ENCODE assay signal across 10 mouse cellular contexts in genomic region chr14:28507011-28507410, GRCm38 (mm10). TPM values are rescaled to one million over a fixed set of nuclear protein-coding genes. Genes with fewer than 3 reads are reported as not detected.
DNase-seq lines count a peak whose midpoint lies in the region; ATAC-seq lines count a peak whose summit lies in the region.
"Had no signal": no experiment of that assay in that cellular context is flagged by ENCODE, and none has a peak within 500 bp of the region (broad histone marks: within the 10 kb centered on the region; RNA-seq: fewer than 3 reads in every experiment).

No protein-coding gene starts in this region.

- ATAC-seq in heart, embryonic 12.5 days (ENCODE audit: insufficient number of reproducible peaks, low FRiP score) = no peak
- ATAC-seq: inflammation-experienced regulatory T-cells, adult 6 months had no signal

- DNase-seq in heart, adult 11 months = no peak
- DNase-seq in hindbrain, embryonic 10.5 days (ENCODE audit: low spot score) = no peak
- no peak for DNase-seq in midbrain, embryonic 10.5 days (ENCODE audit: low spot score)
- DNase-seq in left cerebral cortex, adult 11 months (ENCODE audit: low spot score) = no peak
- no peak for DNase-seq in urinary bladder, adult 2 months (ENCODE audit: low spot score)
- no peak for DNase-seq in left cerebral cortex, postnatal 14 days (ENCODE audit: low spot score in 2 of 2)

- peak overlapping the region; percentile 93 for H3K9ac ChIP-seq in heart, embryonic 12.5 days

- H3K4me1 ChIP-seq in heart, embryonic 12.5 days (replicated peaks) = peaks cover 21% of the 10 kb centered on the region
- H3K4me1 ChIP-seq in brown adipose tissue, adult 24 weeks (ENCODE audit: control insufficient read depth, insufficient read depth, insufficient read length, low read length) = no peaks in the 10 kb centered on the region
- peaks cover 80% of the 10 kb centered on the region for H3K4me1 ChIP-seq in hindbrain, embryonic 10.5 days (replicated peaks)
- peaks cover 81% of the 10 kb centered on the region for H3K4me1 ChIP-seq in midbrain, embryonic 10.5 days

- peak overlapping the region; percentile 79 for H3K4me3 ChIP-seq in heart, embryonic 12.5 days
- peak overlapping the region; percentile 80 for H3K4me3 ChIP-seq in brown adipose tissue, adult 24 weeks (ENCODE audit: insufficient read depth, low read depth, low read length)
- H3K4me3 ChIP-seq in hindbrain, embryonic 10.5 days = peak overlapping the region; percentile 72
- H3K4me3 ChIP-seq in midbrain, embryonic 10.5 days = peak overlapping the region; percentile 80

- WGBS in heart, embryonic 12.5 days = under 1% methylated on average over 15 of the region's 15 CpGs
- under 1% methylated on average over 15 of the region's 15 CpGs for WGBS in hindbrain, embryonic 10.5 days
- under 1% methylated on average over 15 of the region's 15 CpGs for WGBS in midbrain, embryonic 10.5 days

- H3K4me2 ChIP-seq in heart, embryonic 12.5 days = peak overlapping the region; percentile 92

- peak overlapping the region; percentile 98 for H3K27ac ChIP-seq in heart, embryonic 12.5 days (ENCODE audit: poor library complexity, severe bottlenecking)
- H3K27ac ChIP-seq in brown adipose tissue, adult 24 weeks (replicated peaks; ENCODE audit: low read depth, low read length) = peak overlapping the region; percentile 46
- peak overlapping the region; percentile 96 for H3K27ac ChIP-seq in hindbrain, embryonic 10.5 days
- peak overlapping the region; percentile 97 for H3K27ac ChIP-seq in midbrain, embryonic 10.5 days (replicated peaks)

- intact Hi-C loops in left cerebral cortex, postnatal 14 days (cut with DNase I) = loop anchor here (2.0 to 10.0 kb wide), 4 partner anchors 422 to 698 kb away; no protein-coding TSS in a partner anchor

- H3K9me3 ChIP-seq in heart, embryonic 12.5 days (replicated peaks) = no peaks in the 10 kb centered on the region
- no peaks in the 10 kb centered on the region for H3K9me3 ChIP-seq in hindbrain, embryonic 10.5 days
- no peaks in the 10 kb centered on the region for H3K9me3 ChIP-seq in midbrain, embryonic 10.5 days (replicated peaks)

- H3K36me3 ChIP-seq in heart, embryonic 12.5 days = no peaks in the 10 kb centered on the region
- H3K36me3 ChIP-seq in hindbrain, embryonic 10.5 days = no peaks in the 10 kb centered on the region
- H3K36me3 ChIP-seq in midbrain, embryonic 10.5 days = no peaks in the 10 kb centered on the region

- H3K27me3 ChIP-seq in heart, embryonic 12.5 days (replicated peaks) = no peaks in the 10 kb centered on the region; the same call in 1 of the 2 replicates
- H3K27me3 ChIP-seq in hindbrain, embryonic 10.5 days (ENCODE audit: insufficient read depth, poor library complexity, severe bottlenecking) = peaks cover 68% of the 10 kb centered on the region
- peaks cover 59% of the 10 kb centered on the region for H3K27me3 ChIP-seq in midbrain, embryonic 10.5 days (ENCODE audit: low read depth, poor library complexity, severe bottlenecking)
- H3K27me3 ChIP-seq: CH12.LX had no signal

RNA-seq across cellular contexts. Expression of gene Wnt5a, which starts 2.5 kb away (rescaled TPM):
- 40.6 and 47.4 TPM in 2 replicates for polyA plus RNA-seq in heart, embryonic 12.5 days (2016; fragmentation: Nextera tagmentation; extraction: Ambion mirVana)
- 6.4 and 10.7 TPM in 2 replicates for polyA plus RNA-seq in brown adipose tissue, adult 24 weeks (2012; ENCODE audit: insufficient read depth, insufficient read length, missing spikeins)
- 31.2 and 38.8 TPM in 2 replicates for polyA plus RNA-seq in hindbrain, embryonic 10.5 days (2016; fragmentation: Nextera tagmentation; extraction: Ambion mirVana)
- 49.5 and 49.7 TPM in 2 replicates for polyA plus RNA-seq in midbrain, embryonic 10.5 days (2016; fragmentation: Nextera tagmentation; extraction: Ambion mirVana)
- 64.0 and 69.0 TPM in 2 replicates for polyA plus RNA-seq in urinary bladder, adult 2 months (2012; rRNA removed)
- 10 to 100 TPM; 10.1 to 10.6 TPM for total RNA-seq in left cerebral cortex, postnatal 14 days (2021)
- total RNA-seq: CH12.LX had no signal
- polyA plus RNA-seq: inflammation-experienced regulatory T-cells, adult 6 months had no signal

Comparison
In these comparisons a context has a peak if more than half of its experiments do, and no peak if none do; other contexts are left out.
1. H3K27ac ChIP-seq: peak in every context shown above with its lines; median percentile 98 in heart, embryonic 12.5 days; 97 in midbrain, embryonic 10.5 days; 96 in hindbrain, embryonic 10.5 days; 46 in brown adipose tissue, adult 24 weeks.